Mouse (Mus musculus) MEL (cell line): Measurements from ENCODE around the gene Bin2. TPM values are rescaled to one million over a fixed set of nuclear protein-coding genes. Genes with fewer than 3 reads are reported as not detected.

ENCODE experiments used
- DNase-seq: peaks from one replicate; pipeline ENCODE4 v3.0.0; 2011; ENCODE audit warnings: low read depth, low spot score
- H3K27ac ChIP-seq: 2 replicates; pipeline ENCODE4 v1.5.1; 2012; ENCODE audit warnings: low read depth, mild to moderate bottlenecking, control low read depth, low read length, moderate library complexity; ENCODE audit not compliant: control insufficient read depth
- H3K27me3 ChIP-seq, 2 experiments: fragments of 150-350 bp in 1 of 2; sonication (generic) in 1 of 2; 2 replicates each; pipeline ENCODE4 v1.6.1; 2012; ENCODE audit warnings: low read length in 2 of 2, mild to moderate bottlenecking in 2 of 2, improper control_type of control experiment in 1 of 2, moderate library complexity in 1 of 2; ENCODE audit not compliant: insufficient read depth in 2 of 2, control insufficient read depth in 1 of 2
- H3K36me3 ChIP-seq, 2 experiments: 2 replicates each; pipeline ENCODE4 v1.6.1; 2012 to 2014; ENCODE audit warnings: low read length in 2 of 2, improper control_type of control experiment in 1 of 2, inconsistent platforms in 1 of 2, mild to moderate bottlenecking in 1 of 2; ENCODE audit not compliant: insufficient read depth in 2 of 2, control insufficient read depth in 1 of 2
- H3K4me1 ChIP-seq, 2 experiments: fragments of 150-350 bp in 1 of 2; sonication (generic) in 1 of 2; 2 replicates each; pipeline ENCODE4 v1.6.1; 2012; ENCODE audit warnings: low read length in 2 of 2, improper control_type of control experiment in 1 of 2, mild to moderate bottlenecking in 1 of 2; ENCODE audit not compliant: insufficient read depth in 2 of 2, control insufficient read depth in 1 of 2
- H3K4me3 ChIP-seq, 2 experiments: fragments of 150-350 bp in 1 of 2; sonication (generic) in 1 of 2; 2 replicates each; pipeline ENCODE4 v1.5.1; 2012; ENCODE audit warnings: low read depth in 2 of 2, low read length in 2 of 2, mild to moderate bottlenecking in 2 of 2, moderate library complexity in 2 of 2, control low read depth in 1 of 2, improper control_type of control experiment in 1 of 2; ENCODE audit not compliant: control insufficient read depth in 1 of 2, insufficient read depth in 1 of 2
- H3K79me2 ChIP-seq: 2 replicates; pipeline ENCODE4 v1.6.1; 2012; ENCODE audit warnings: mild to moderate bottlenecking, low read length, moderate library complexity; ENCODE audit not compliant: control insufficient read depth, poor library complexity, insufficient read depth
- H3K9ac ChIP-seq: 2 replicates; pipeline ENCODE4 v1.6.1; 2012; ENCODE audit warnings: low read depth, mild to moderate bottlenecking, control low read depth, low read length, moderate library complexity; ENCODE audit not compliant: control insufficient read depth, poor library complexity, severe bottlenecking
- H3K9me3 ChIP-seq: fragments of 150-350 bp; sonication (generic); replicated peaks from 2 replicates; pipeline ENCODE4 v1.6.1; 2012; ENCODE audit warnings: mild to moderate bottlenecking, low read length, improper control_type of control experiment, moderate library complexity; ENCODE audit not compliant: insufficient read depth
- CTCF ChIP-seq, 3 experiments: IDR thresholded peaks in 2 of 3; conservative IDR thresholded peaks in 1 of 3; 2 replicates each; pipeline ENCODE4 v1.5.1; 2011 to 2012; ENCODE audit warnings: low read length in 3 of 3, low read depth in 2 of 3, mild to moderate bottlenecking in 2 of 3, improper control_type of control experiment in 1 of 3, inconsistent platforms in 1 of 3, mixed read lengths in 1 of 3, moderate library complexity in 1 of 3; ENCODE audit not compliant: control insufficient read depth in 1 of 3, insufficient read depth in 1 of 3, poor library complexity in 1 of 3, severe bottlenecking in 1 of 3
- E2F4 ChIP-seq: IDR thresholded peaks from 2 replicates; pipeline ENCODE4 v1.6.1; 2011; ENCODE audit warnings: low read depth, low read length, improper control_type of control experiment, borderline replicate concordance
- EP300 ChIP-seq, 2 experiments: IDR thresholded peaks; 2 replicates each; pipeline ENCODE4 v1.6.1; 2011; ENCODE audit warnings: improper control_type of control experiment in 2 of 2, low read length in 2 of 2, low read depth in 1 of 2, mild to moderate bottlenecking in 1 of 2
- ETS1 ChIP-seq: IDR thresholded peaks from 2 replicates; pipeline ENCODE4 v1.6.1; 2012; ENCODE audit warnings: low read depth, mild to moderate bottlenecking, inconsistent platforms, low read length, improper control_type of control experiment, moderate library complexity
- GATA1 ChIP-seq: IDR thresholded peaks from 2 replicates; pipeline ENCODE4 v1.6.1; 2011; ENCODE audit warnings: low read depth, low read length, improper control_type of control experiment
- HCFC1 ChIP-seq: IDR thresholded peaks from 2 replicates; pipeline ENCODE4 v1.6.1; 2012; ENCODE audit warnings: low read depth, mild to moderate bottlenecking, inconsistent platforms, low read length, improper control_type of control experiment, moderate library complexity
- KAT2A ChIP-seq: conservative IDR thresholded peaks from 2 replicates; pipeline ENCODE4 v1.6.1; 2012; ENCODE audit warnings: low read depth, low read length, improper control_type of control experiment, inconsistent platforms
- MAX ChIP-seq: IDR thresholded peaks from 2 replicates; pipeline ENCODE4 v1.6.1; 2011; ENCODE audit warnings: low read length, improper control_type of control experiment
- MAZ ChIP-seq: IDR thresholded peaks from 2 replicates; pipeline ENCODE4 v1.6.1; 2012; ENCODE audit warnings: low read depth, mild to moderate bottlenecking, inconsistent platforms, low read length, improper control_type of control experiment
- MEF2A ChIP-seq: IDR thresholded peaks from 2 replicates; pipeline ENCODE4 v1.6.1; 2014; ENCODE audit warnings: low read depth, mild to moderate bottlenecking, inconsistent platforms, low read length, improper control_type of control experiment; ENCODE audit not compliant: poor library complexity, insufficient replicate concordance, severe bottlenecking; ENCODE audit errors: extremely low read depth
- MXI1 ChIP-seq: IDR thresholded peaks from 2 replicates; pipeline ENCODE4 v1.6.1; 2011; ENCODE audit warnings: mild to moderate bottlenecking, low read depth, low read length, improper control_type of control experiment
- MYC ChIP-seq: IDR thresholded peaks from 2 replicates; pipeline ENCODE4 v1.6.1; 2011; ENCODE audit warnings: low read depth, mild to moderate bottlenecking, low read length, improper control_type of control experiment, moderate library complexity
- POLR2A ChIP-seq, 2 experiments: IDR thresholded peaks; 2 replicates each; pipeline ENCODE4 v1.6.1; 2011 to 2012; ENCODE audit warnings: low read length in 2 of 2, mild to moderate bottlenecking in 2 of 2, control low read depth in 1 of 2, improper control_type of control experiment in 1 of 2, low read depth in 1 of 2, moderate library complexity in 1 of 2; ENCODE audit not compliant: control insufficient read depth in 1 of 2, insufficient read depth in 1 of 2, poor library complexity in 1 of 2
- POLR2AphosphoS5 ChIP-seq: IDR thresholded peaks from 2 replicates; pipeline ENCODE4 v1.6.1; 2012; ENCODE audit warnings: low read depth, borderline replicate concordance, mild to moderate bottlenecking, inconsistent platforms, low read length, moderate library complexity, mixed read lengths
- RAD21 ChIP-seq: IDR thresholded peaks from 2 replicates; pipeline ENCODE4 v1.6.1; 2011; ENCODE audit warnings: mild to moderate bottlenecking, low read depth, low read length, improper control_type of control experiment
- RCOR1 ChIP-seq: IDR thresholded peaks from 2 replicates; pipeline ENCODE4 v1.6.1; 2012; ENCODE audit warnings: low read depth, mild to moderate bottlenecking, inconsistent platforms, low read length, improper control_type of control experiment
- SIN3A ChIP-seq: IDR thresholded peaks from 2 replicates; pipeline ENCODE4 v1.6.1; 2012; ENCODE audit warnings: low read length, improper control_type of control experiment, inconsistent platforms
- SMC3 ChIP-seq: IDR thresholded peaks from 2 replicates; pipeline ENCODE4 v1.6.1; 2011; ENCODE audit warnings: low read depth, low read length, improper control_type of control experiment
- TAL1 ChIP-seq: IDR thresholded peaks from 2 replicates; pipeline ENCODE4 v1.6.1; 2012; ENCODE audit warnings: mild to moderate bottlenecking, inconsistent platforms, low read length, moderate library complexity, mixed read lengths
- TBP ChIP-seq: IDR thresholded peaks from 2 replicates; pipeline ENCODE4 v1.8.0; 2011; ENCODE audit warnings: low read depth, low read length, improper control_type of control experiment
- TCF12 ChIP-seq: IDR thresholded peaks from 2 replicates; pipeline ENCODE4 v1.6.1; 2014; ENCODE audit warnings: low read depth, mild to moderate bottlenecking, inconsistent platforms, low read length, improper control_type of control experiment, moderate library complexity
- UBTF ChIP-seq: IDR thresholded peaks from 2 replicates; pipeline ENCODE4 v1.6.1; 2012; ENCODE audit warnings: low read depth, mild to moderate bottlenecking, inconsistent platforms, low read length, improper control_type of control experiment, moderate library complexity, borderline replicate concordance; ENCODE audit not compliant: insufficient read depth
- ZC3H11A ChIP-seq: IDR thresholded peaks from 2 replicates; pipeline ENCODE4 v1.6.1; 2012; ENCODE audit warnings: low read depth, mild to moderate bottlenecking, inconsistent platforms, low read length, improper control_type of control experiment
- ZKSCAN1 ChIP-seq: IDR thresholded peaks from 2 replicates; pipeline ENCODE4 v1.6.1; 2012; ENCODE audit warnings: low read depth, mild to moderate bottlenecking, inconsistent platforms, low read length, improper control_type of control experiment, moderate library complexity
- ZMIZ1 ChIP-seq: IDR thresholded peaks from 2 replicates; pipeline ENCODE4 v1.6.1; 2012; ENCODE audit warnings: low read depth, mild to moderate bottlenecking, inconsistent platforms, low read length, improper control_type of control experiment, moderate library complexity
- ZNF384 ChIP-seq: IDR thresholded peaks from 2 replicates; pipeline ENCODE4 v1.6.1; 2012; ENCODE audit warnings: low read depth, mild to moderate bottlenecking, inconsistent platforms, low read length, improper control_type of control experiment
- polyA plus RNA-seq, 2 experiments: library from polyadenylated mRNA; stranded (reverse) in 1 of 2; unstranded in 1 of 2; fragments of >175 nt in 1 of 2; fragments of >200 nt in 1 of 2; gene quantifications; 2 replicates each; pipeline versions ENCODE4 v1.2.1 to v1.2.4; 2012; ENCODE audit warnings: low replicate concordance in 2 of 2, low read depth in 1 of 2; ENCODE audit not compliant: insufficient read length in 2 of 2, insufficient read depth in 1 of 2, missing spikeins in 1 of 2
- total RNA-seq: library from RNA; depleted of rRNA; stranded (reverse); fragments of 300-350 nt; gene quantifications from 2 replicates; pipeline ENCODE4 v1.2.3, GENCODE M21; 2012

The Bin2 gene
- total and polyA plus RNA-seq, 3 experiments: 79.9 to 128 (median 106) TPM

DNA sequence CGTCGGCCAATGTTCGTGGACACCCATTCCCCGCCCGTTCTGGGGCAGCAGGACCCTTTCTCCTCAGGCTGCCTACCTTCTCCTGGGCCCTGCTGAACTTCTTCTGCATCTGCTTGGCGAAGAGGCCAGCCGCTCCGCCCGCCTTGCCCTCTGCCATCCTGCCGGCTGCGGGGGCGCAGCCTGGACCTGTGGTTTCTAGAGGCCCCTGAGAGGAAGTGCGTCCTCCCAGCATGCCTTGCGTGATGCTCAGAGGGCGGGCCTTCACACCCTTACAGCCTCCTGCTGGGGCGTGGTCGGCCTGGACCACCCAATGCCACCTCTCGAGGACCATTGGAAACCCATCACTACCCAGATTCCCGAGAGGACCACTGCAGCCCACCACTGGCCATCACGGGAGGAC is at the start of gene Bin2 (continued):
- TF ChIP-seq MXI1: peak; percentile 46; the same call in 1 of the 2 replicates
- TF ChIP-seq MAX: peak; percentile 96
- TF ChIP-seq, all 39 proteins: peak for 16

DNA sequence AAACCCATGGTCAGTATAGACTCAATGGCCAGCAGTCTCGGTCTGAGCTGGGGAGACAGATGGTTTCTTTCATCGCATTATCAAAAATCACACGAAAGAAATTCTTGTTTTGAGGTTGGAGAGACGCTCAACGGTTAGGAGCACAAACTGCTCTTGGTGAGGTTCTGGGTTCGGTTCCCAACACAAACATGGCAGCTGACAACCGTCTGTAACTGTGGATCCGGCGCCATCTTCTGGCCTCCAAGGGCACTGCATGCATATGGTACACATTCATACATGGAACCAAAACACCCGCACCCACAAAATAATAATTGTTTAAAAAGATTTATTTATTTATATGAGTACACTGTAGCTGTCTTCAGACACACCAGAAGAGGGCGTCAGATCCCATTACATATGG is 49.2 kb upstream of the Bin2 start:
- no peak overlapping the region for H3K9ac ChIP-seq
- H3K36me3 ChIP-seq: peaks cover 2 to 22% of the 10 kb centered on the region in 2 experiments; a peak in 3 of 4 replicates
- H3K4me1 ChIP-seq: peaks cover 20 to 31% of the 10 kb centered on the region in 2 experiments
- DNase-seq: peak; percentile 73
- peak; percentile 42; the same call in 1 of the 2 replicates for TF ChIP-seq MAZ
- peak; percentile 72 to 90 (median 78) for TF ChIP-seq CTCF (IDR thresholded peaks at IDR 0.05 in 2 of 3, conservative IDR thresholded peaks at IDR 0.05 in 1 of 3; ENCODE audit: control insufficient read depth in 1 of 3, insufficient read depth in 1 of 3, low read depth in 2 of 3, low read length in 3 of 3, poor library complexity in 1 of 3, severe bottlenecking in 1 of 3)
- TF ChIP-seq RAD21: peak; percentile 81
- no peak for TF ChIP-seq POLR2AphosphoS5
- TF ChIP-seq MYC: no peak
- no peak for TF ChIP-seq TAL1
- no peak; the same call in 1 of the 2 replicates for TF ChIP-seq ZNF384
- 0 out of 2 replicates have a peak, but pooled peaks have one; percentile 28 for TF ChIP-seq HCFC1
- peak; percentile 57 for TF ChIP-seq ZC3H11A
- TF ChIP-seq SMC3: peak; percentile 60
- TF ChIP-seq, all 39 proteins: peak for 6
- H3K9me3 ChIP-seq: no peaks in the 10 kb centered on the region
- H3K27me3 ChIP-seq: no peaks in the 10 kb centered on the region
- no peak overlapping the region for H3K4me3 ChIP-seq
- peak overlapping the region; percentile 90 for H3K27ac ChIP-seq
- H3K79me2 ChIP-seq: no peaks in the 10 kb centered on the region

DNA sequence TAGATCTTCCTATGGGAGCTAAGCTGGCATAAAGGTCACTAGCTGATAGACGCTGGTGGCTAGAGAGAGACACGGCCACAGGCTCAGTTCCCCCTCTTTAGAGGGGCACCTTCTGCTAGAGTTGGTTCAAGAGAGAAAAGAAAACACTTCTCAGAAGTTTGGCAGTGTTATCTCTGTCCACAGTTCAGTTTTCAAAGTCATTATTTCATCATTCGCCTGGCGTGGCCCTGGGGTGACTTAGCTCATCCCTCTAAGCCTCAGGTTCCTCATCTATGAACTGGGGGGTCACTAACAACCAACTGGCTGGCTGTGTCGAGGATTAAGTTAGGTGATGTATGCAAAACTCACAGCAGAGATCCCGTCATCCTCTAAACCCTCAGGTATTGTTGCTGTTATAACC is 48.6 kb upstream of the Bin2 start:
- peaks cover 18 to 25% of the 10 kb centered on the region in 2 experiments for H3K4me1 ChIP-seq
- peak overlapping the region; percentile 42 for H3K9ac ChIP-seq
- H3K4me3 ChIP-seq: no peak overlapping the region
- H3K79me2 ChIP-seq: no peaks in the 10 kb centered on the region
- no peaks in the 10 kb centered on the region for H3K27me3 ChIP-seq
- no peaks in the 10 kb centered on the region for H3K9me3 ChIP-seq
- H3K27ac ChIP-seq: peak overlapping the region; percentile 90
- peaks cover 2 to 21% of the 10 kb centered on the region in 2 experiments; a peak in 3 of 4 replicates for H3K36me3 ChIP-seq
- TF ChIP-seq POLR2AphosphoS5: no peak
- no peak for TF ChIP-seq ZKSCAN1
- TF ChIP-seq MEF2A: no peak
- peak; percentile 68; the same call in 1 of the 2 replicates for TF ChIP-seq TCF12
- no peak for TF ChIP-seq POLR2A (IDR thresholded peaks at IDR 0.05; ENCODE audit: control insufficient read depth in 1 of 2, insufficient read depth in 1 of 2, low read depth in 1 of 2, low read length in 2 of 2, poor library complexity in 1 of 2)
- peak; percentile 75 for TF ChIP-seq MXI1
- TF ChIP-seq MAZ: peak; percentile 69; the same call in 1 of the 2 replicates
- TF ChIP-seq ETS1: peak; percentile 92
- no peak for TF ChIP-seq E2F4
- no peak for TF ChIP-seq TBP
- peak; percentile 82 to 85 for TF ChIP-seq EP300 (IDR thresholded peaks at IDR 0.05; ENCODE audit: low read depth in 1 of 2, low read length in 2 of 2)
- peak; percentile 25; the same call in 1 of the 2 replicates for TF ChIP-seq ZNF384
- peak; percentile 61 for TF ChIP-seq MAX
- peak; percentile 73 for TF ChIP-seq SIN3A
- peak; percentile 68 for TF ChIP-seq TAL1
- TF ChIP-seq RCOR1: 0 out of 2 replicates have a peak, but pooled peaks have one; percentile 11
- TF ChIP-seq HCFC1: 0 out of 2 replicates have a peak, but pooled peaks have one; percentile 47
- TF ChIP-seq ZMIZ1: no peak
- TF ChIP-seq UBTF: no peak
- peak; percentile 79 for TF ChIP-seq GATA1
- no peak for TF ChIP-seq KAT2A
- peak; percentile 86 for TF ChIP-seq MYC
- DNase-seq: peak; percentile 92
